Mouse (Mus musculus): ENCODE measurements around the gene Sema4a. TPM values are rescaled to one million over a fixed set of nuclear protein-coding genes. Genes with fewer than 3 reads are reported as not detected.
A peak's percentile ranks its signal among the peaks of the same experiment; 100 is the strongest.

Gene Sema4a
- polyA plus RNA-seq, 1 experiment from 2014 or later, result 93.1 TPM

DNA sequence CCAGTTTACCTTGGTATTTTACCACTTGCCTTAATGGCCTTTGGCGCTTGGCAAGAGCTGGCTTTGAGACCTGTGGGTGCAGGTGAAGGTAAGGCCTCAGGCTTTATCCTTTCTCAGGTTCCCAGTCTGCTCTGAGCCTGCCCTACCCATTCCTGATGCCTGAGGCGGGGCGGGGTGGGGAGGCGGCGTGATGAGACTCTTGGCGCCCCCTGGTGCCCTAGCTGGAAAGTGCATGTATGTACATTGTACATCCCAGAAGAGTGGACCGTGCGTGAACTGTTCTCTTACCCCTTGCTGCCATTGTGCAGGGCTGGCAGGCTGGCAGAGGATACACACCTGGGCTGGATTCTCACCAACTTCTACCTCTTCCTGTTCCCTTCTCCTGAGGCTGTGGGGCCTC lies 16.8 kb upstream of the Sema4a start:
- WGBS, result 1% methylated on average over 8 of the region's 8 CpGs
- no peak overlapping the region for H3K4me3 ChIP-seq (ENCODE audit: low read depth, low read length)
- H3K27ac ChIP-seq (ENCODE audit: low read depth, low read length), result no peak overlapping the region
- H3K27me3 ChIP-seq (replicated peaks; ENCODE audit: control insufficient read depth, insufficient read depth, low read length), result no peaks in the 10 kb centered on the region
- ATAC-seq, result peak; percentile 75
- no peak overlapping the region for H3K4me2 ChIP-seq (replicated peaks; ENCODE audit: low read depth)
- peak; percentile 95 for TF ChIP-seq CTCF (IDR thresholded peaks at IDR 0.05; ENCODE audit: low read depth)
- H3K9me3 ChIP-seq (ENCODE audit: control insufficient read depth), result no peaks in the 10 kb centered on the region
- no peaks in the 10 kb centered on the region for H3K4me1 ChIP-seq (replicated peaks; ENCODE audit: control insufficient read depth, insufficient read depth, low read length)
- H3K36me3 ChIP-seq (ENCODE audit: control insufficient read depth, insufficient read depth), result peaks cover 15% of the 10 kb centered on the region; the same call in 1 of the 2 replicates
- no peak overlapping the region for H3K9ac ChIP-seq (ENCODE audit: low read depth, low read length)

GRCm38 (mm10) chr3:88476403-88476802 lies 15.4 kb upstream of the Sema4a start:
- no peak overlapping the region for H3K9ac ChIP-seq (ENCODE audit: low read depth, low read length)
- peak; percentile 46 for TF ChIP-seq CTCF (IDR thresholded peaks at IDR 0.05; ENCODE audit: low read depth)
- 0 out of 2 replicates have a peak, but pooled peaks cover 4% of the 10 kb centered on the region for H3K36me3 ChIP-seq (ENCODE audit: control insufficient read depth, insufficient read depth)
- no peak overlapping the region for H3K27ac ChIP-seq (ENCODE audit: low read depth, low read length)
- H3K9me3 ChIP-seq (ENCODE audit: control insufficient read depth), result no peaks in the 10 kb centered on the region
- no peak overlapping the region for H3K4me2 ChIP-seq (replicated peaks; ENCODE audit: low read depth)
- no peak overlapping the region for H3K4me3 ChIP-seq (ENCODE audit: low read depth, low read length)
- H3K27me3 ChIP-seq (replicated peaks; ENCODE audit: control insufficient read depth, insufficient read depth, low read length), result no peaks in the 10 kb centered on the region
- 62% methylated on average over 6 of the region's 6 CpGs for WGBS
- ATAC-seq, result no peak
- H3K4me1 ChIP-seq (replicated peaks; ENCODE audit: control insufficient read depth, insufficient read depth, low read length), result no peaks in the 10 kb centered on the region

DNA sequence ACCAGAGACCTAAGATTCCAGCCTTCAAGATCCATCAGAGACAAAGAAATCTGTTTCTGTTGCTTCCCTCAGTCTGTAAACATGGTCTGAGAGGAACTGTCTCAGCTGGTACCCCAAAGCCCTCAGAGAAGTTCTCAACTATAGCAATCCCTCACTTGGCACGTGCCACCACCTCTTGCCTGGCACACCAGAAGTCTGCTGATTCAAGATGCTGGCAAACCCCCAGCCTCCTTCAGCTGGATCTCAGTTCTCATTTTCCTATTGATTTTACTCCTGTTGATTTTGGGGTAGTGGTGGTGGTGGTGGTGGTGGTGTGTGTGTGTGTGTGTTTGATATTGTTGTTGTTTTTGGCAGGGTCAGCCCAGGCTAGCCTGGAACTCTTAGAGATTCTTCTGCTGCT lies 12.6 kb upstream of the Sema4a start:
- Histone ChIP-seq H3K4me2 (replicated peaks; ENCODE audit: low read depth) (no peak overlapping the region), H3K4me3 (ENCODE audit: low read depth, low read length) (no peak overlapping the region), H3K27me3 (replicated peaks; ENCODE audit: control insufficient read depth, insufficient read depth, low read length) (no peaks in the 10 kb centered on the region), H3K4me1 (replicated peaks; ENCODE audit: control insufficient read depth, insufficient read depth, low read length) (no peaks in the 10 kb centered on the region), H3K27ac (ENCODE audit: low read depth, low read length) (no peak overlapping the region), H3K9me3 (ENCODE audit: control insufficient read depth) (no peaks in the 10 kb centered on the region), H3K9ac (ENCODE audit: low read depth, low read length) (no peak overlapping the region), H3K36me3 (ENCODE audit: control insufficient read depth, insufficient read depth) (no peaks in the 10 kb centered on the region)
- TF ChIP-seq CTCF (IDR thresholded peaks at IDR 0.05; ENCODE audit: low read depth), result no peak
- WGBS, result 79% methylated on average over 1 of the region's 1 CpGs
- ATAC-seq, result no peak

GRCm38 (mm10) chr3:88473020-88473419 lies 12.0 kb upstream of the Sema4a start:
- Histone ChIP-seq H3K9ac (ENCODE audit: low read depth, low read length) (no peak overlapping the region), H3K4me3 (ENCODE audit: low read depth, low read length) (no peak overlapping the region), H3K4me2 (replicated peaks; ENCODE audit: low read depth) (no peak overlapping the region), H3K27ac (ENCODE audit: low read depth, low read length) (no peak overlapping the region), H3K36me3 (ENCODE audit: control insufficient read depth, insufficient read depth) (no peaks in the 10 kb centered on the region), H3K4me1 (replicated peaks; ENCODE audit: control insufficient read depth, insufficient read depth, low read length) (no peaks in the 10 kb centered on the region), H3K9me3 (ENCODE audit: control insufficient read depth) (no peaks in the 10 kb centered on the region), H3K27me3 (replicated peaks; ENCODE audit: control insufficient read depth, insufficient read depth, low read length) (no peaks in the 10 kb centered on the region)
- no peak for TF ChIP-seq CTCF (IDR thresholded peaks at IDR 0.05; ENCODE audit: low read depth)
- ATAC-seq, result no peak
- 60% methylated on average over 5 of the region's 5 CpGs for WGBS

GRCm38 (mm10) chr3:88470943-88471479 lies 10.0 kb upstream of the Sema4a start:
- Histone ChIP-seq H3K27ac (ENCODE audit: low read depth, low read length) (no peak overlapping the region), H3K4me1 (replicated peaks; ENCODE audit: control insufficient read depth, insufficient read depth, low read length) (no peaks in the 10 kb centered on the region; the same call in 1 of the 2 replicates), H3K9me3 (ENCODE audit: control insufficient read depth) (no peaks in the 10 kb centered on the region), H3K27me3 (replicated peaks; ENCODE audit: control insufficient read depth, insufficient read depth, low read length) (no peaks in the 10 kb centered on the region), H3K9ac (ENCODE audit: low read depth, low read length) (no peak overlapping the region), H3K4me2 (replicated peaks; ENCODE audit: low read depth) (no peak overlapping the region), H3K4me3 (ENCODE audit: low read depth, low read length) (no peak overlapping the region), H3K36me3 (ENCODE audit: control insufficient read depth, insufficient read depth) (no peaks in the 10 kb centered on the region)
- WGBS, result 19% methylated on average over 10 of the region's 10 CpGs
- no peak for TF ChIP-seq CTCF (IDR thresholded peaks at IDR 0.05; ENCODE audit: low read depth)
- peak; percentile 57 for ATAC-seq

DNA sequence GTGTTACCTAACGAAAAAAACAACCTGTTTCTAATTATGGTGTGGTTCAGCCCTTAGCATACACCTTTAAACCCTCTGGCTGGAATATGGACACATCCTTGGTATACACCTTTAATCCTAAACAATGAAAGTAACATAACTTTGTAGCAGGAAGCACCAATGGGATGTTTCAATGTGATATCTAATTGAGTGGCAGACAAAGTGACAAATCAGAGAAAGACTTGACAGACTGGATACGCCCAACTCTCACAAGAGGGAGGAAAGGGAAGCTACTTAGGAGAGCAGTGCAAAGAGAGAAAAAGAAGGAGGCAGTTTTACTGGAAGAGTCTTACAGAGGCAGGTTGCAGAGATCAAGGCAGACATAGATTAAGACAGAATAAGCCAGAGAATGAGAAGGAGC lies 8.5 kb upstream of the Sema4a start:
- Histone ChIP-seq H3K4me1 (replicated peaks; ENCODE audit: control insufficient read depth, insufficient read depth, low read length) (no peaks in the 10 kb centered on the region; the same call in 1 of the 2 replicates), H3K27ac (ENCODE audit: low read depth, low read length) (no peak overlapping the region), H3K4me2 (replicated peaks; ENCODE audit: low read depth) (no peak overlapping the region), H3K36me3 (ENCODE audit: control insufficient read depth, insufficient read depth) (no peaks in the 10 kb centered on the region), H3K9ac (ENCODE audit: low read depth, low read length) (no peak overlapping the region), H3K4me3 (ENCODE audit: low read depth, low read length) (no peak overlapping the region), H3K27me3 (replicated peaks; ENCODE audit: control insufficient read depth, insufficient read depth, low read length) (no peaks in the 10 kb centered on the region), H3K9me3 (ENCODE audit: control insufficient read depth) (no peaks in the 10 kb centered on the region)
- no peak for TF ChIP-seq CTCF (IDR thresholded peaks at IDR 0.05; ENCODE audit: low read depth)
- 90% methylated on average over 2 of the region's 2 CpGs for WGBS
- no peak for ATAC-seq

Data from intestine, postnatal 0 days (tissue).